Mouse (Mus musculus) hematopoietic multipotent progenitor cell, adult 10-12 weeks (in vitro differentiated cells): ENCODE measurements around the gene Dnm1l. TPM values are rescaled to one million over a fixed set of nuclear protein-coding genes. Genes with fewer than 3 reads are reported as not detected.

Experiments used
- polyA plus RNA-seq: library from polyadenylated mRNA; stranded (reverse); fragments of >175 nt; gene quantifications from 2 replicates; pipeline ENCODE4 v1.2.3, GENCODE M21; 2012; ENCODE audit warnings: low replicate concordance

Dnm1l gene
- 3.7 and 16.9 TPM in 2 replicates for polyA plus RNA-seq

GRCm38 (mm10) chr16:16358481-16359100 is at the start of gene Dnm1l:
TSS of gene Dnm1l (minus strand) at chr16:16358959.

DNA sequence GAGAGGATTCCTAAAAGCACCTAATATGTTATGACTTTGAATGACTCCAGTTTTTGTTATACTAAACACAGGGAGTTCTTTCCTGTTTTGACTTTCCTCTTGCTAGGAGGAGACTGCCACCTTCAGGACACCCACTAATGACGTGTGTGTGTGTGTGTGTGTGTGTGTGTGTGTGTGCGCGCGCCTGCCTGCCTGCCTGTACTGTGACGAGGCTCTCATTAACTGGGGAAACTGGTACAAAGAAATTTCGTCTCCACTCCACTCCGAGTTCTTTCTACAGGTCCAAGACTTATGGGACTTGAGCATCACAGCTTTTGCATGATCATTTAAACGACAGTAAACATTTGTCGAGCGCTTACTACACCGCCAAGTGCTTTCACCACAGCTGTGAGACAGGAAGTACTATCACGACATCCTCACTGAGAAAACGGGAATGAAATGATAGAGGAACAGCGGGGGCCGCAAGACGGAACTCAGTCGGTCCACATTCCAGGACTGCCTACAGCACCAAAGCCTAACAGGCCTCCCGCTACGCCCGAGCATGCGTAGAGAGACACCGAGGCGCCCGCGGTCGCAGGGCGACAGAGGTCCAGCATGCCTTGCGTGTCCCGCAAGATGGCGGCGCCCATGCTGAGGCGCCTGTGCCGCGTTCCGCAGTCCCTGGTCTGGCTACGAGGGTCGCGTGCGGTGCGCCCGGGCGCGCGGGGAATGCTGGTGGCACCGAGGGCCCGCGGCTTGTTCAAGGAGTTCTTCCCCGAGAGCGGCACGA is 56.2 kb downstream of the Dnm1l start, which contains the start of gene Yars2:
Yars2 (plus strand) TSS at position 597 of the 769 bp plus-strand sequence.

Other genes starting within 250 kb of the Dnm1l start
- gene Pkp2, start 145.6 kb downstream of the Dnm1l start, polyA plus RNA-seq = 0.71 and 1.2 TPM in 2 replicates
- 20.3 and 32.6 TPM in 2 replicates for gene Yars2, start 56.0 kb downstream of the Dnm1l start, polyA plus RNA-seq
- gene Fgd4, start 241.6 kb upstream of the Dnm1l start, polyA plus RNA-seq = 0.53 and 0.75 TPM in 2 replicates